Mouse (Mus musculus) layer of hippocampus, adult 2 months (tissue): ENCODE data around the gene Malrd1. TPM values are rescaled to one million over a fixed set of nuclear protein-coding genes. Genes with fewer than 3 reads are reported as not detected.

ENCODE experiments used
- DNase-seq, 2 experiments: peaks; one replicate each; pipeline ENCODE4 v3.0.0; 2022; ENCODE audit warnings: low spot score in 2 of 2
- H3K27ac ChIP-seq: fragments of 200-600 bp; 2 replicates; pipeline ENCODE4 v1.8.1; 2022
- H3K4me3 ChIP-seq: fragments of 200-600 bp; 2 replicates; pipeline ENCODE4 v1.8.1; 2022; ENCODE audit warnings: mild to moderate bottlenecking
- CTCF ChIP-seq: fragments of 200-600 bp; conservative IDR thresholded peaks from 2 replicates; pipeline ENCODE4 v1.8.1; 2022; ENCODE audit warnings: antibody characterized with exemption, mild to moderate bottlenecking, moderate library complexity
- total RNA-seq, 2 experiments: library from RNA; stranded (reverse); gene quantifications; 2 replicates each; pipeline ENCODE4 v1.2.3; 2021

The Malrd1 gene
- total RNA-seq, 2 experiments from 2014 or later = not detected

DNA sequence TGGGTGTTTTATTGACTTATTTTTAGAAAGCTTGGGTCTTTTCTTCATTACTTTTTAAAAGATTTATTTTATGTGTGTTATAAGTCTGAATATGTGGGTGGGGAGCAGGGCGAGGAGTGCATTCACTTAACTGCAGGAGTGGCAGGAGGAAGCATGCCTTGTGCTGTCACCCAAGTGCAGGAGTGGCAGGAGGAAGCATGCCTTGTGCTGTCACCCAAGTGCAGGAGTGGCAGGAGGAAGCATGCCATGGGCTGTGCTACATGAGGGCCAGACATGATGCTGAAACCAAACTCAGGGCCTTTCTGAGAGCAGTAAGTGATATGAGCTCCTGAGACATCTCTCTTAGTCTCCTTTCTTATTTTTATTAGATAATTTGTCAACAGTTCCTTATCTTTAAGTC lies 726.0 kb downstream of the Malrd1 start:
- DNase-seq = no peak
- H3K27ac ChIP-seq = no peak overlapping the region
- no peak overlapping the region for H3K4me3 ChIP-seq
- no peak for TF ChIP-seq CTCF
